Mouse (Mus musculus) layer of hippocampus, postnatal 14 days (tissue): ENCODE data around the gene Tulp4. TPM values are rescaled to one million over a fixed set of nuclear protein-coding genes. Genes with fewer than 3 reads are reported as not detected.

ENCODE experiments used
- DNase-seq, 2 experiments: peaks; one replicate each; pipeline ENCODE4 v3.0.0; 2021 to 2022; ENCODE audit warnings: low spot score in 2 of 2, mixed read lengths in 1 of 2
- total RNA-seq, 2 experiments: library from RNA; stranded (reverse); gene quantifications; 2 replicates each; pipeline ENCODE4 v1.2.3; 2021

Tulp4 gene
- total RNA-seq, 2 experiments from 2014 or later, result 249 to 275 TPM

DNA sequence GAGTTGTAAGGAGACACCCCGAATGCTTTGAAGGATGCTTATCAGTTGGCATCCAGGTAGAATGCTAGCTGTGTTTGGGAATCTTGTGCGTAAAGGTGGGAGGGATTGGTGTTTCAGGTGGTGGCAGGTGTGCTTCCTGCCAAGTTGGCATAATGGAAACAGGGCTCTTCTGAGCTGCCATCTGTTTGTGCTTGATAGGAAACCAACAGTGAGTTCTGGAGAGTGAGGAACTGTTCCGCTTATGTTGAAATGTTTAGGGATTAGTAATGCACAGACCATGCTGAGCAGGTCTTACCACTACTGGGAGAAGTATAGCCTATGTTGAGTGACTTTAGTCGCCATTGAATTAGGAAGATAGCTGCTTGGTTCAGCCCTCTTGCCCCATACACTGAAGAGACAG lies 12.6 kb downstream of the Tulp4 start:
- DNase-seq, result no peak

DNA sequence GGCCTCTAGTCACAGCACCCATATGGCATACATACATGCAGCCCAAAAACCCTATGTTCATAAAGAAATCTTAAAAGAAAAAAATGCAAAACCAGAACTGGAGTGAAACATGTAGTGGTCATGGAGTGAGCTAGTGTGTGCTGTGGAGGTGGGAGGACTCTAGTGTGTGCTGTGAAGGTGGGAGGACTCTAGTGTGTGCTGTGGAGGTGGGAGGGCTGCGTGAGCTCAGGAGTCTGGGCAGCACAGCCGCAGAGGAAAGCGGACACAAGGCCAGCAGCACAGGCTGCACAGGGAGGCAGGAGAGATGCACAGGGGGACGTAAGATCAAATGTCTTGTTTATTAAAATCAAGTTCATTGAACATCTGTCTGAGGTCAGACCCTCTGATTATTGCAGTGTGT lies 17.5 kb downstream of the Tulp4 start:
- no peak for DNase-seq

DNA sequence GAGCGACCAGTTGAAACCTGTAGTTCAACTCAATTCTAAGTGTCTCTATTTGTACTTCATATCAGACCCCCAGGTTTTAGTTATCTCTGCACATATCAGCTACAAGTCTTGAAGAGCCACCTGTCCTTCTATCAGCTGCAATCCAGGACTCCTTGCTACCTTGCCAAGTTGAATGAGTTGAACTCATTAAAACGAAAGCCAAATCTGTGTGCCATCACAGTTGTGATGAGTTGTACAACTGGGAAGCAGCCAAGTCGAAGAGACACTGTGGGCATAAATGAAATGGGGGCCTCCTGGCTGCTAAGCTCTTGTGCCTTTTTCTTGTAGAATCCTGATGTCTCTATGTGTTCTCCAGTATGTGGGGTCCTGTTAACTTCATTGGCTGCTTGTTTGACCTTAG lies 19.2 kb downstream of the Tulp4 start:
- DNase-seq, result no peak

DNA sequence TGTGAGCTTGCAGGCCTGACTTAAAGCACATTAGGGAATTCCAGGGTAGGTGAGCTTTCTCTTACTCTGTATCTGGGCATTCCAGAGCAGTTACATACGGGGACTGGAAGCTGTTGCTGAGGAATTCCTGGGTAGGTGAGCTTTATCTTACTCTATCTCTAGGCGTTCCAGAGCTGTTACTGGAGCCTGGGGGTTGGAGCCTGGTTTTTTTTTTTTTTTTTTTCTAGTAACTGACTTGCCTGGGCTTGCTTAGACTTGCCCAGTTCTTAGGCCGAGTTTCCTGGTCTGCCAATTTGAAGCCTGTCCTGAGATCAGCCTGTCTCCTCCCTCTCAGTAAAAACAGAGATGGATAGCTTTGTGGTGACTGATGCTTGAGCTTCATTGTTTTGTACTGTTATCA lies 21.8 kb downstream of the Tulp4 start:
- DNase-seq, result no peak

DNA sequence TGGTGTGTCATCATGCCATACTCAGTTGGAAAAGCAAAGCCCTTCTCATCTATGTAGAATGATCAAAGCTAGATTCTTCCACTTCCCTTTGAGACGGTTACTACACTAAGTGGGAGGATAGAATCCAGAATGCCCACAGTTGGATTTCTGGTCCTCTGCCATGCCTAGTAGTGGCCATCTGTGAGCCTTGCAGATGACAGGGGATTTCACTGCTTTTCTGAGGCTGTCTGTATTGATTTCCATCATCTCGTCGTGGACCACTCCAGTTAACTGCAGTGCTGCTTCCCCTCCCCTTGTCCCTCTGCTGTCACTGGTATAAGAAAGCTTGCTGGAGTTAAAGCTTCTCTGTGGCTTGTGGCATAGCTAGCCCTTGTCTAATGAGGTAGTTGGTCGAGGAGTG lies 23.1 kb downstream of the Tulp4 start:
- peak; percentile 17 to 41 for DNase-seq

DNA sequence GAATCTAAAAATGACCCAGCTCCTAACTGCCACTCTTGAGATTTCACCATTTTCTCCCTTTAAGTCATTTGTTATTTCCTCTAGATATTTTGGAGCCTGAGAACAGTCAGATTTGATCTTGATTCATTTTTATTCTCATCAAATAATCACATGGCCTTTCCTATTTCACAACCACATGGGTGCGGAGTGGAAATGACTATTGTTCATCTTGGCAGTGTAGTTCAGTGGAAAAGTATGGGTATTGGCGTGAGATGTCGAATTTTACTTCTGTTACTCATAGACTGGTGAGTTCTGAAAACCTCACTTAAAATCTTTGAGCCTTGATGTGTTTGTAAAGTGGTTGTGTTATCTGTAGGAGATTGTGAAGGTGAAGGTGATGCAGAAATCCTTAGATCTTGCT lies 24.8 kb downstream of the Tulp4 start:
- DNase-seq, result no peak

DNA sequence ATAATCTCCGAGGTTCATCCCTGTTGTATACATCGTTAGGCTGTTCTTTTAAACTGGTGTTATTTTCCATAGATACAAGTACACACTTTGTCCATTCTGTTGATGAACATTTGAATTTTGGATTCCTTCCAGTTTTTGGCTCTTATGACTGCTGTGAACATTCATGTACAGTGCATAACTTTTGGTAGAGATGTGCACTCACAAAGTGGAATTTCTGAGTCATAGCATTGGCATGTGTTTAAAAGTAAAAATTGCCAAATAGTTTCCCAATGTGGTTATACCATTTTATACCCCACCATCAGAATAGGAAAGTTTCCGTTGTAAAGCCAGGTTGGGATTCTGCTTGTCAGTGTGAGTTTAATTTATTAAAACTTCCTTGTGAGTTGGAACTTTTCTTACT lies 34.6 kb downstream of the Tulp4 start:
- DNase-seq, result no peak

DNA sequence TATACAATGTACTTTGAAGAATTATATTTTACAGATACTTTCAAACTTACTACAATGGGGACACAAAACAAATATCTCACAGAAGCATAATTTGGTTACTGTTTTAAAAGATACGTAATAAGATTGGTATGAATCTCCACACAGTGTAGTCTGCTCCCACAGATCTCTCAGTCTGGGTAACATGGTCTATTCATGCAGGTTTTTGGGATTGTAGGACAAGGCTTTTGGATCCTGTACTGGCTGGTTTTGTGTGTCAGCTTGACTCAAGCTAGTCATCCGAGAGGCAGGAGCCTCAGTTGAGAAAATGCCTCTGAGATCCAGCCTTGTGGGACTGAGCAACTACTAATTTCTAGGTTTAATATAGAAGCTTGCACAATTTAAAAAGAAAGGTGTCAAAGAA lies 35.1 kb downstream of the Tulp4 start:
- DNase-seq, result no peak

DNA sequence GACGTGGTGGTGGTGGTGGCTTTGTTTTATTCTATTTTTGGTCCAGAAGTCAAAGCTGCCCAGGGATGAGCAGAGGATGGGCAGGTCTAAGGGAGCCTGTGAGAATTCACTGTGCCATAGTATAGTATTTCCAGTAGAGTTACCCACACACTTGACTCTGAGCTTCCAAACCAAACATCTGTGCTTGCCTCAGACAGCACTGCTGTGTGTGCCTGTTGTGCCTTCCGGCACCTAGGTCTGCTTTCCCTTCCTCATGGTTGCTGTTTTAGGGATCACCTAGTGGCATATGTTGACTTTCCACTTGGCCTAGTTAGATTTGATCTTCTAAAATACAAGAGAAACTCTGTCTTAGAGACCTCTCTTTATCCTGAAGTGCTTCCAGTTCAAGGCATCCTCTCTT lies 39.0 kb downstream of the Tulp4 start:
- DNase-seq, result no peak

DNA sequence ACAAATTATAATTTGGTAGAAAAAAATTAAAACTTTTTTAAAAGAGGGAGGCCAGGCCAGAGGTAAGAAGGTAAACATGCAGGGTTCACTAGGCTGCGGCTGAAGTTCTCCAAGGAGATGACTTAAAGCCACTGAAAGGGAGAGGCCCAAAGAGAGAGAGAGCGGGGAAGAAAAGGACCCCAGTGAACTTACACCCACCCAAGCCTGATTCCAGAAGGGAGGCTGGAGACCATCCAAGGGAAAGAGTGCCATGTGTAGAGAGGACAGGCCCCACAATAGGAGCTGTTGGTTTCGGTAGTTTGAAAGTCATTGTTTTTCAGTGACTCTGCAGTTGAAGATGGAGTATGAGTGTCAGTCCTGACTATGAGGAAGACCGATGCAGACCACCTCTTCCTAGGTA lies 46.7 kb downstream of the Tulp4 start:
- DNase-seq, result no peak

DNA sequence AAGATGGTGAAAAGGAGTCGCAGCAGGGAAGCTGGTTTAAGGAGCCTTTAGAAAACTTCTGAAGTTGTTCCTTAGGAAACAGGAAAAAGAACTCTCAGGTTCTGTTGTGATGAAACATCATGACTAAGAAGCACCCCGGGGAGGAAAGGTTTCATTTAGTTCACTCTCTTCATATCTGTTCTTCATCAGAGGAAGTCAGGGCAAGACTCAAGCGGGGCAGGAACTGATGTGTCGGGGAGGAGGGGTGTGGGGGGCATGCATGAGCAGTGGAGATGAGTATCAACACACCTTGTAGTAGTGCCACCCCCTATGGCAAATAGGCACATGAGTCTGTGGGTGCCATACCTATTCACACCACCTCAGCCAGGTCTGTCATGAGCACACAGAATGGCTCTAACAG lies 47.3 kb downstream of the Tulp4 start:
- no peak for DNase-seq

DNA sequence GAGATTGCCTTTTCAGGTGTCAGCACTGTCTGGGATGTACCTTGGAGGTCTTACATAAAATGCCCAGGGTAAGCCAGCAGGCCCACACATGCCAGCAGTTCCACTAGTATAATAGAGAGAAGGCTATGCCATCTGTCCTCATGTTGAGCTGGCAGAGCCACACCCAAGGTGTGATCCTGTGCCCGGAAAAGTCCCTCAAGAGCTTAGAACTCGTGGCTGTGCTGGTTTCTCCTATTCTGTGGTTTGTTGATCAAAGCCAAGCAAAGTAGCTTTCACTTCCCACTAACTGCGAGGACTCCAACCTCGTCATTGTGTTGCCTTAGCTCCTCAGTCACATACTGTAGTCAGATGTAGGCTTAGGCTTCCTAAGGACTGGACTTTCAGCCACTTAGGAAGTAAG lies 48.1 kb downstream of the Tulp4 start:
- no peak for DNase-seq

DNA sequence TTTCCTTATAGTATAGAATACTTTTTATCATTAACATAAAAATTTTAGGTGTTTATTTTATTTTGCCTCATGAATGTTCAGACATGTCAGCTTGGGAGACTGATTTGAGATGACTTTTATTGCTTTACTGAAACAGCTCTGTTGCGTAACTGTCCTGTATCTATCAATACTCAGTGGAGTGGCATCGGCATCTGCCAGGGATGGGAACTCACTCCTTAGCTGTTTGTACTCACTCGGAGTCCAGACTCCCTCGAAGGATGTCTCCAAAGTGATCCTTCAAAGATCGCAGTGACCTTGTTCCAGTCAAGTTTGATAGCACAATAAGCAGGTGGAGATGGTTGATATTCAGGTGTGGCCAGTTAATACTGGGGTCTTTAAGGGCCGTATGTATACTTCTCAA lies 54.3 kb downstream of the Tulp4 start:
- no peak for DNase-seq

DNA sequence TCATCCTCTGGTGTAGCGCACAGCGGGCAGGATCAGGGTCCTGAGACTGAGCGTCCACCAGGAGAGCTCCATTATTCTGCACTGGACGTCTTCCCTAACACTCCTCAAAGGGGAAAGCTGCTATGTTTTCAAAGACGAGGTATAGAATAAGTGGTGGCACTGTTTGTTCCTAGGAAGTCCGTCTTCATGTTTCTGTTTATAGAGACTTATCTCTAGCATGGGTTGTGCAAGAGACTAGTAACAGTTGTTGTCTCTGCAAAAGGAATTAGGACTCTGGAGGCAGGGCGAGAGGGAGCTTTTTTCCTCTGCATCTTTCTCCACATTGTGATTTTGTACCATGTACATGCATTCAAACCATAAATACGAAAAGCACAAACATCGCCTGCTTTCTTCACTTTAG lies 55.7 kb downstream of the Tulp4 start:
- DNase-seq, result no peak

DNA sequence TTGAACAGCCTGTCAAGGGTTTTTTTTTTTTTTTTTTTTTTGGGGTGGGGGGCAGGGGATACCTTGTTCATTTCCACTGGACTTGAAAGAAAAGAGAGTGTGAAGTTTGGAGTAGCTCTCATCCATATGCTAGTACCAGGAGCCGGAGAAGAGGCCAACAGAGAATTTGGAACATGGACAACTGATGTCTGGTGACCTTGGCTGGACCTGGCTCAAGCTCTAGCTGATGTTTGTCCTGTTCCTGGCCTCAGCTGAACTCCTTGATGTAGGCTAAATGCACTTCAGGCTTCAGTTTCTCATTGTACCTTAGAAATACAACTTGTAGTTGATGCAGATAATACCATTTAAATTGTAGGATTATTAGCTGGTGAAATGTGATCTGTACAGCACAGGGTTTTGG lies 56.5 kb downstream of the Tulp4 start:
- no peak for DNase-seq

DNA sequence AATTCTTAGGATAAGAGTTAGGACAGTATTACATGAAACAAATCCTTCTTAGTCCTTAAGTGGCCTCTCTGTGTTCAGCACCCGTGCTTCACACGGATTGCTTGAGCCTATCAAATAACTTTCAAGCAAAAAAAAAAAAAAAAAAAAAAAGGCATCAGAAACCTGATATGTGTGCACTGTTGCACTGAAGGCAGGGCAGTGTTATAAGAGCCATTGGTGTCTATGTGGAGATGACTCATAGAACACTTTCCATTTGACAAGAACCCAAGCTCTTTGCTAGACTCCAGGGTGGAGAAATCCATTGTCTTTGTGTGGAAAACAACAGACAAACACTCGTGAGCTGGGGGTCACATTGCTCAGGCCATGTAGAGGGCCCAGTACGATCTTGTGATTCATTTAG lies 58.7 kb downstream of the Tulp4 start:
- DNase-seq, result no peak

DNA sequence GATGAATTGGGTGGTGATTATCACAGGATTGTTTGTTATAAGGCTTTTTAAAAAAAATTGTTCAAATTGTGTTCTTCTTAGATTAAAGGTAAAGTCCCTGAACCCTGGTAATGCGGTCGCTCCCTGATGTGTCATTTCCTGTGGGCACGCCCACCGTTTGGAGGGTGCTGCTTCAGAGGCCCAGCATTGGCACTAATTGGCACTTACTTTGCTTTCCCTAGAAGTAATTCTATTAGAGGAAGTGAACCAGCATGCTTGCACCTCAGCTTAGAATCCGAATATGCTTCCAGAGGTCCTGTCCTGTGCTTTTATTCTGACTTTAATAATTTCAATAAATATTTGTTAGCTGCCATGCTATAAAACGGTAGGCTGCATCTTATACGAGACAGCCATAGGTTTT lies 66.2 kb downstream of the Tulp4 start:
- DNase-seq, result no peak

DNA sequence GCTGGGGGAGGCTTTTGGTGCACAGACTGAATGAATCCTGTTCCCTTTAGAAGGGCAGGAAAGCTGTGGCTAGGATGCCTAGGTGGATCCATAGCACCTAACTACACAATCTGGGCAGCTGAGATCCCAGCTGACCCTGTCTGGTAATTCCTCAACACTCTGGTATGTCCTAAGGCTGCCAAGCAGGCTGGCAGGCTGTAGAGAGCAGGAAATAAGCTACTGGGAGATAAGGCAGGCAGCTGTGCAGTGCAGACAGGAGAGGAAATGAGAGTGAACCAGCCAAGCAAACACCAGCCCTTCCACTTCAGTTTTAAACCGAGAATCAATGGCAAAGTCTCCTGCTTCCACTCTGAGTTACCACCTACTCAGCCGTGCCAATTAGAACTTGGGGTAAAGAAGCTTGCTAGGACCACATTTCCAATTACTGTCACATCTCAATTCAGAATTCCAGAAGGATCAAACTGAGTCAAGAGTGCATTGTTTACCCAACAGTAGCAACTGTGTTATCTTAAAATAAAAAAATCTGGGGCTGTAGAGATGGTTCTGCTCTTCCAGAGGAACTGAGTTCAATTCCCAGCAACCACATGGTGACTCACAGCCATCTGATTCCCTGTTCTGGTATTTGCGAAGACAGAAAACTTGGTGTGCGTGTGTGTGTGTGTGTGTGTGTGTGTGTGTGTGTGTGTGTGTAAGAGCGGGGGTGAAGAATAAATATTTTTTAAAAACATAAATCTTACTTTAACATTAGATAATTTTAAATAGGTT lies 66.9 kb downstream of the Tulp4 start:
- DNase-seq, result peak; percentile 13 to 16

DNA sequence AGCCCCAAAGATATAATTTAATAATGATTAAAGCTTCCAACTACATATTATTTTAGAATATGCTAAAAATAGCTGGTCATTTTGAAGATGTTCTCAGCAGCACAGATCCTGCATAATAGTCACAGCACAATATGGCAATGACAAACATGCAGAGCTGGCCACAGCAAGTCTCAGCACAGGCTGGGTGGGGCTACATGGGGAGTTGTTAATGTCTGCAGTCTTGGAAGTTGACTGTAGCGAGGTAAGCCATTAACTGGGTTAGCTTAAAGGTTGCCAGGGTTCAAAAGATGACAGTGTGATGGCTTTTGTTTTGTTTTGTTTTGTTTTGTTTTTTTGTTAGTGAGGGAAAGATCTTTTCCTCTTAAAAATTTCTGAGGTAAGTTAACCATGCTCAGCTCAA lies 68.3 kb downstream of the Tulp4 start:
- no peak for DNase-seq

DNA sequence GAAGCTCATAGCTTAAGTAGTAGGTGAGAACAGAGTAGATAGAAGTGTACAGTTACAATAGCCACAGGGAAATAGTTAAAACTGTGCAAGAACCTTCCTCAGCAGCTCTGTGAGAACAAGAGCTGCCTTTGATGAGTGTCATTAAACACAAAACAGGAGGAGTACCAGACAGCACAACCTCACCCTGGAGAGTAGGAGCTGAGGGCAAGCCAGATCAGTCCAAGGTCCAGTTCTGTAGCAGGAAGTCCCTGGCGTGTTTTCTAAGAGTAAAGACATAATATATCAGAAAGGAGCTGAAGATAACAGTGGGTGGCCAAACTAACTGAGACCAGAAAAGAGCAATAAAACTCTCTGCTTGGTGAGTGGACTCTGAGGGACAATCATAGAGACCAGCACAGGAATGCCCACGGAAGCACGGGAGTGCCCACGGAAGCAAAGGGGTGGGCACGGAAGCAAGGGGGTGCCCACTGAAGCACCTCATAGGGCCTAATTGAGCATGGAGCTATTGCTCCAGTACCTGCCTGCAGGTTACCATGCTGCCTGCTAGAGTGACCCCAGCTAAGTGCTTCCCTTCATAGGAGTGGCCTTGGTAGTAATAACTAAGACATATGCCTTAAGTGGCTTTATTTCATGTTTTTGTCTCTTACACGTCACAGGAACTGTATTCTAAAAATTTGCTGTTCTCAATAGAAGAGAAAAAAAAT lies 72.5 kb downstream of the Tulp4 start:
- DNase-seq, result no peak

DNA sequence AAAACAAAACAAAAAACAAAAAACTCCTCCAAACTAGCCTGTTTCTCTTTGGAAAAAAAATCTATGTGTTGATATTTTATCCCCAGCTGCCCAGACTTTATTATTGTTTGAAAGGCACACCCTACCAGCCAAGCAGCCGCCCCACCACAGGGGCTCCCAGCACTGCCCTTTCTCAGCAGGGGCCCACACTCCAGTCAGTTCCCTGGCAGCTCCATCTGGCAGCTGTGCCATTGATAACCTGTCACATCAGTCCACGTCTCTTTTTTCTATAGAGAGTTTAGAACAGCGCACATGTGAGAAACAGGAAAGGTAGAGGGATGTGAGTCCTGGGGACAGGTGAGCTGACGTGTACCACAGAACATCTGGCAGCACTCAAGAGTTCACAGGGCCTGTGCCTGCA lies 73.2 kb downstream of the Tulp4 start:
- no peak for DNase-seq

DNA sequence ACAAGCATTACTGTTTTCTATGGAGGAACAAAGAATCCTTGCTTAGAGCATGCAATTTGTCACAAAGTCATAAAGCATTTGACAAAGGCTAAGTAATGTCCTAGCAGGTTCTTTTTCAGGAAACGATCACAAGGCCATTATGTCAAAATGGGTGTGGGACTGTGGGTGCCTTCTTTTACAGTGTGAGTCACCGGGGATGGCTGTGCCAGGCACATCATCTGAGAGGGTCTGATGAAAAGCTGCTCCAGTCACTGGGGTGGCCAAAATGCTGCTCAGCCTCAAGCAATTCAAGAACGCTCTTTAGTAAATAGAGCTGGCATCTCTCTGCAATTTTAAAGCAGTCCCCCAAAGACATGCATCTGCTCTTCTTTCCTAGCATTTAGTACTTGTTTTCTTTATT lies 74.2 kb downstream of the Tulp4 start:
- peak in 1 of 2 experiments; percentile 52 for DNase-seq

DNA sequence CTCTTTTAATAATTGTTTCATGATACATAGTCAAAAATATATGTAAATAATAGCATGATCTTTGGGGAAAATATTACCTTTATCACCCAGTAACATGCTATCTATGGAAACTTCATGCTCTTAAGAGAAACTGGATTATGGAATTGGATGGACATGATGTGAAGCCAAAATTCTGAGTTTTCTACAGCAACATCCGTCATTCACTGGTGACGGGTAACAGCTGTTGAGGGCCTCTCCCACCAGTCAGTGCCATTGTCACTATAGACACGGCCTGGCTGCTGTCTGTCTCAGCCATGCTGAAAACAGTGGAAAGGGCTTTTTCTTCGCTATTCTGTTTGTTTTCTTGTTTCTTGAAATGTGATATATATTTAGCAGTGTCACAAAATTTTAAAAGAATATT lies 76.5 kb downstream of the Tulp4 start:
- DNase-seq, result no peak
